Mouse (Mus musculus): Measurements from ENCODE around the gene Camta2. TPM values are rescaled to one million over a fixed set of nuclear protein-coding genes. Genes with fewer than 3 reads are reported as not detected.
A peak's percentile ranks its signal among the peaks of the same experiment; 100 is the strongest.

Gene Camta2
- total and polyA plus RNA-seq, 3 experiments: 1.0 to 17.0 (median 4.9) TPM

- no peaks in the 10 kb centered on the region for H3K9me3 ChIP-seq (replicated peaks; ENCODE audit: low read length)
- no peak overlapping the region for H3K4me3 ChIP-seq (replicated peaks in 1 of 3; ENCODE audit: low read depth in 2 of 3, low read length in 2 of 3, poor library complexity in 1 of 3)
- no peak overlapping the region for H3K27ac ChIP-seq (ENCODE audit: insufficient read depth, low read depth)
- TF ChIP-seq MXI1 (IDR thresholded peaks at IDR 0.05; ENCODE audit: low read depth, low read length): no peak
- TF ChIP-seq EP300 (IDR thresholded peaks at IDR 0.05; ENCODE audit: low read length): no peak
- no peak for TF ChIP-seq KAT2A (IDR thresholded peaks at IDR 0.05; ENCODE audit: insufficient replicate concordance, low read length)
- no peak for TF ChIP-seq USF2 (conservative IDR thresholded peaks at IDR 0.05; ENCODE audit: low read depth, low read length)
- TF ChIP-seq TBP (conservative IDR thresholded peaks at IDR 0.05; ENCODE audit: low read depth, low read length): no peak
- TF ChIP-seq TCF12 (IDR thresholded peaks at IDR 0.05; ENCODE audit: low read depth, low read length): no peak
- no peak for TF ChIP-seq UBTF (IDR thresholded peaks at IDR 0.05; ENCODE audit: low read depth, low read length)
- no peak for TF ChIP-seq MYC (IDR thresholded peaks at IDR 0.05; ENCODE audit: low read depth, low read length)
- TF ChIP-seq NELFE (IDR thresholded peaks at IDR 0.05; ENCODE audit: low read depth, low read length): no peak
- TF ChIP-seq GABPA (IDR thresholded peaks at IDR 0.05; ENCODE audit: insufficient replicate concordance, low read depth, low read length): no peak
- no peak for TF ChIP-seq SMC3 (IDR thresholded peaks at IDR 0.05; ENCODE audit: low read depth, low read length)
- no peak for TF ChIP-seq RCOR1 (conservative IDR thresholded peaks at IDR 0.05; ENCODE audit: low read depth, low read length)
- TF ChIP-seq MAX (IDR thresholded peaks at IDR 0.05; ENCODE audit: low read length): no peak
- TF ChIP-seq CHD1 (IDR thresholded peaks at IDR 0.05; ENCODE audit: low read depth, low read length): no peak
- TF ChIP-seq HCFC1 (IDR thresholded peaks at IDR 0.05; ENCODE audit: low read depth, low read length): no peak
- TF ChIP-seq NRF1 (IDR thresholded peaks at IDR 0.05; ENCODE audit: low read depth, low read length): no peak
- TF ChIP-seq POLR2A (IDR thresholded peaks at IDR 0.05; ENCODE audit: low read depth, low read length): no peak
- TF ChIP-seq MAFK (IDR thresholded peaks at IDR 0.05; ENCODE audit: insufficient replicate concordance, low read length): no peak
- no peak overlapping the region for H3K9ac ChIP-seq (ENCODE audit: insufficient read depth, low read depth)
- DNase-seq (ENCODE audit: extremely low read depth): no peak
- no peak overlapping the region for H3K4me2 ChIP-seq (ENCODE audit: insufficient read depth, low read depth, poor library complexity, severe bottlenecking)
- peaks cover 0 to 90% of the 10 kb centered on the region in 2 experiments for H3K4me1 ChIP-seq (ENCODE audit: control insufficient read depth in 1 of 2, insufficient read depth in 2 of 2)
- in situ Hi-C loops (cut with MboI; ENCODE audit: low pct_ligation_motif_present, low pct_unique_long_range_greater_than_20kb, low sequenced_read_pairs) (no loop called here), dilution Hi-C loops (cut with MboI; ENCODE audit: extremely low pct_ligation_motif_present, extremely low pct_unique_long_range_greater_than_20kb, low sequenced_read_pairs) (no loop called here)
- H3K27me3 ChIP-seq (replicated peaks): no peaks in the 10 kb centered on the region
- no peaks in the 10 kb centered on the region for H3K79me2 ChIP-seq (replicated peaks; ENCODE audit: control insufficient read depth, extremely low read depth, insufficient read depth, poor library complexity, severe bottlenecking)
- peaks cover 39 to 71% of the 10 kb centered on the region in 2 experiments for H3K36me3 ChIP-seq (replicated peaks in 1 of 2; ENCODE audit: control insufficient read depth in 1 of 2, insufficient read depth in 1 of 2, low read length in 1 of 2)
These were observed 4.3 kb downstream of the Camta2 start for GRCm38 (mm10) chr11:70683640-70684039.

DNA sequence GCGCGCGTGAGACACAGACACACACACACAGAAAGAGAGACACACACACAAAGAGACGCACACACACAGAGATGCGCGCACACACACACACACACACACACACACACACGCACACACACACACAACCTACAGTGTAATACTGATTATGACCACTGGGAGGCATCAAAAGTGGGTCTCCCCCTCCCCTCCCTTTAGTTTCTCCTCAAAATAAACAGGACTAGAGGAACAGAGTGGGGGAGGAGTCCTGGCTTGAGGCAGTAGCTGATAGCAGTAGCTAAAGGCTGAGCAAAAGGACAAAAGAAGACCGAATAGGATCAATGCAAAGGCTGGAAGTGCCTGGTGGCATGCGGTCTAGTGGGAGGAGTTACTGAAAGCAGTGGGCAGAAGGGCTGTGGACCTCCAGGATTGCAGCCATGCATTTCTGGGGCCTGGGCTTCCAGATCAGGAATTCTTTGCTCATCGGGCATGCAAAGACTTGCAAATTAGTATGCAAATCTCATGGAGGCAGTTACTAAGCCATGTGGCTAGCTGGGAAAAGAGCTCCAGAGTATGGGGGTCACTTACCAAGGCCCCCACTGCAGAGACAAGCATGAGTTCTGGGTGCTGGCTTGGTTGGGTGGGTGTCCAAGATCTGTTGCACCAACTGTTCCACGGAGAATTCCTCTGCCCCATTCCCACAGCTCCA is 5.9 kb downstream of the Camta2 start:
- Histone ChIP-seq H3K9ac (ENCODE audit: insufficient read depth, low read depth) (no peak overlapping the region), H3K4me2 (ENCODE audit: insufficient read depth, low read depth, poor library complexity, severe bottlenecking) (no peak overlapping the region), H3K79me2 (replicated peaks; ENCODE audit: control insufficient read depth, extremely low read depth, insufficient read depth, poor library complexity, severe bottlenecking) (no peaks in the 10 kb centered on the region), H3K4me3 (replicated peaks in 1 of 3; ENCODE audit: low read depth in 2 of 3, low read length in 2 of 3, poor library complexity in 1 of 3) (no peak overlapping the region), H3K27ac (ENCODE audit: insufficient read depth, low read depth) (no peak overlapping the region), H3K36me3 (replicated peaks in 1 of 2; ENCODE audit: control insufficient read depth in 1 of 2, insufficient read depth in 1 of 2, low read length in 1 of 2) (peaks cover 46 to 85% of the 10 kb centered on the region in 2 experiments), H3K4me1 (ENCODE audit: control insufficient read depth in 1 of 2, insufficient read depth in 2 of 2) (peaks cover 0 to 81% of the 10 kb centered on the region in 2 experiments), H3K27me3 (replicated peaks) (no peaks in the 10 kb centered on the region), H3K9me3 (replicated peaks; ENCODE audit: low read length) (no peaks in the 10 kb centered on the region)
- dilution Hi-C loops (cut with MboI; ENCODE audit: extremely low pct_ligation_motif_present, extremely low pct_unique_long_range_greater_than_20kb, low sequenced_read_pairs): no loop called here
- TF ChIP-seq SMC3 (IDR thresholded peaks at IDR 0.05; ENCODE audit: low read depth, low read length) (peak; percentile 73), CTCF (conservative IDR thresholded peaks at IDR 0.05 in 1 of 2, IDR thresholded peaks at IDR 0.05 in 1 of 2; ENCODE audit: low read depth in 2 of 2, low read length in 2 of 2) (peak; percentile 52 to 73; a peak in 3 of 4 replicates), MAZ (IDR thresholded peaks at IDR 0.05; ENCODE audit: low read depth, low read length) (peak; percentile 63; the same call in 1 of the 2 replicates), RAD21 (IDR thresholded peaks at IDR 0.05; ENCODE audit: low read depth, low read length) (peak; percentile 25), MAX (IDR thresholded peaks at IDR 0.05; ENCODE audit: low read length) (no peak)
- peak; percentile 55 for DNase-seq (ENCODE audit: extremely low read depth)
- in situ Hi-C loops (cut with MboI; ENCODE audit: low pct_ligation_motif_present, low pct_unique_long_range_greater_than_20kb, low sequenced_read_pairs): no loop called here

Measured in CH12.LX (cell line).